Mouse (Mus musculus): ENCODE data around the gene Nsun4. TPM values are rescaled to one million over a fixed set of nuclear protein-coding genes. Genes with fewer than 3 reads are reported as not detected.

Gene Nsun4
- total and polyA plus RNA-seq, 3 experiments, result 19.9 to 32.8 (median 20.5) TPM

DNA sequence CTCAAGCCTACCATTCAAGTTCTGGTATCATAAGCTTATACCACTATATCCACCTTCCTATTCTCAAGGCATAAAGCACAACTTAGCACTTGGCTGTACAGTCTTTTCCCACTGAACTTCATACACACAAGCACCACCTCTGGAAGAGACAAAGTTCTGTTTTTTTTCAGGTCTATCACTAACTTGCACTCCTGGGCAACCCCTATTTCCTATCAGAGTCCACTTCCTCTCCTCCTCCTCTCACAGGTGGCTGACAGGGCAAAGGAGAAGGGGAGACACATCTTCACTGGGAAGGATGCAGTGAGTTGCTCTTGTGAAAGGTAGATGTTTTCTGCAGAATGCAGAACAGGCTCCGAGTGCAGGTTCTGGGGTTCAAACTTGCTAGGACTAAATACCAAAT lies 6.0 kb downstream of the Nsun4 start:
- TF ChIP-seq ETS1 (conservative IDR thresholded peaks at IDR 0.05; ENCODE audit: low read depth, low read length), result no peak
- no peak for TF ChIP-seq PAX5 (IDR thresholded peaks at IDR 0.05; ENCODE audit: low read length)
- TF ChIP-seq CHD2 (IDR thresholded peaks at IDR 0.05; ENCODE audit: low read length), result no peak
- TF ChIP-seq MAZ (IDR thresholded peaks at IDR 0.05; ENCODE audit: low read depth, low read length), result no peak
- no peak for TF ChIP-seq EP300 (IDR thresholded peaks at IDR 0.05; ENCODE audit: low read length)
- TF ChIP-seq USF2 (conservative IDR thresholded peaks at IDR 0.05; ENCODE audit: low read depth, low read length), result no peak
- no peak for TF ChIP-seq ELF1 (IDR thresholded peaks at IDR 0.05; ENCODE audit: low read depth, low read length)
- no peak for TF ChIP-seq IRF4 (IDR thresholded peaks at IDR 0.05; ENCODE audit: low read depth, low read length)
- TF ChIP-seq CHD1 (IDR thresholded peaks at IDR 0.05; ENCODE audit: low read depth, low read length), result no peak
- TF ChIP-seq ZMIZ1 (IDR thresholded peaks at IDR 0.05; ENCODE audit: low read depth, low read length), result no peak
- TF ChIP-seq E2F4 (IDR thresholded peaks at IDR 0.05; ENCODE audit: insufficient replicate concordance, low read depth, low read length), result no peak
- no peak for TF ChIP-seq POLR2A (IDR thresholded peaks at IDR 0.05; ENCODE audit: low read depth, low read length)
- no peak for TF ChIP-seq BHLHE40 (IDR thresholded peaks at IDR 0.05; ENCODE audit: low read depth, low read length)
- TF ChIP-seq GABPA (IDR thresholded peaks at IDR 0.05; ENCODE audit: insufficient replicate concordance, low read depth, low read length), result no peak
- no peak for TF ChIP-seq UBTF (IDR thresholded peaks at IDR 0.05; ENCODE audit: low read depth, low read length)
- no peak for TF ChIP-seq MXI1 (IDR thresholded peaks at IDR 0.05; ENCODE audit: low read depth, low read length)
- no peak for TF ChIP-seq ZKSCAN1 (IDR thresholded peaks at IDR 0.05; ENCODE audit: borderline replicate concordance, low read depth, low read length)
- no peak for TF ChIP-seq MEF2A (IDR thresholded peaks at IDR 0.05; ENCODE audit: borderline replicate concordance, low read depth, low read length)
- dilution Hi-C loops (cut with MboI; ENCODE audit: extremely low pct_ligation_motif_present, extremely low pct_unique_long_range_greater_than_20kb, low sequenced_read_pairs), result no loop called here

DNA sequence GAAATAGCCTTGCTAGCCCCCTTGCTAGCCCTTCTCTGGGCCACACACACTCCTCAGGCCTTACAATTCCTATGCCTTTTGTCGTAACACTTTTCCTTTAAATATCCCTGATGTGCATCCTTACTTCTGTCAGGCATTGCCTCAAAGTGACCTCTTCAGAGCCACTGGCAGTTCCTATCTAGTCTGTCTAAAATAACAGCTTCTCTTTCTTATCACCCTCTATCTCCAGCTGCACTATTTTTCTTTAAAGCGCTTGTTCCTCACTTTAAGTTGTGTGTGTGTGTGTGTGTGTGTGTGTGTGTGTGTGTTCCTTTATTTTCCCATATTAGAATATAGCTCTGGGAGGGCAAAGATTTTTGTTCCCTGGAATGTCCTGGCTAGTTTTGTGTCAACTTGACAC lies 7.1 kb downstream of the Nsun4 start:
- Histone ChIP-seq H3K9me3 (replicated peaks; ENCODE audit: low read length) (no peaks in the 10 kb centered on the region), H3K27ac (ENCODE audit: insufficient read depth, low read depth) (no peak overlapping the region), H3K4me2 (ENCODE audit: insufficient read depth, low read depth, poor library complexity, severe bottlenecking) (no peak overlapping the region), H3K79me2 (replicated peaks; ENCODE audit: control insufficient read depth, extremely low read depth, insufficient read depth, poor library complexity, severe bottlenecking) (no peaks in the 10 kb centered on the region), H3K4me3 (replicated peaks in 1 of 3; ENCODE audit: low read depth in 2 of 3, low read length in 2 of 3, poor library complexity in 1 of 3) (no peak overlapping the region), H3K27me3 (replicated peaks) (no peaks in the 10 kb centered on the region), H3K36me3 (replicated peaks in 1 of 2; ENCODE audit: control insufficient read depth in 1 of 2, insufficient read depth in 1 of 2, low read length in 1 of 2) (peaks cover 35 to 73% of the 10 kb centered on the region in 2 experiments), H3K4me1 (ENCODE audit: control insufficient read depth in 1 of 2, insufficient read depth in 2 of 2) (peaks cover 0 to 13% of the 10 kb centered on the region in 2 experiments; a peak in 2 of 4 replicates), H3K9ac (ENCODE audit: insufficient read depth, low read depth) (no peak overlapping the region)
- TF ChIP-seq NELFE (IDR thresholded peaks at IDR 0.05; ENCODE audit: low read depth, low read length), result no peak
- no peak for TF ChIP-seq JUN (IDR thresholded peaks at IDR 0.05; ENCODE audit: insufficient read depth, low read depth, low read length)
- no peak for TF ChIP-seq NRF1 (IDR thresholded peaks at IDR 0.05; ENCODE audit: low read depth, low read length)
- no peak for TF ChIP-seq SIN3A (IDR thresholded peaks at IDR 0.05; ENCODE audit: low read length)
- TF ChIP-seq EP300 (IDR thresholded peaks at IDR 0.05; ENCODE audit: low read length), result no peak
- TF ChIP-seq PAX5 (IDR thresholded peaks at IDR 0.05; ENCODE audit: low read length), result no peak
- TF ChIP-seq POLR2AphosphoS2 (IDR thresholded peaks at IDR 0.05; ENCODE audit: low read depth, low read length), result no peak
- no peak for TF ChIP-seq CTCF (conservative IDR thresholded peaks at IDR 0.05 in 1 of 2, IDR thresholded peaks at IDR 0.05 in 1 of 2; ENCODE audit: low read depth in 2 of 2, low read length in 2 of 2)
- TF ChIP-seq KAT2A (IDR thresholded peaks at IDR 0.05; ENCODE audit: insufficient replicate concordance, low read length), result no peak
- no peak for TF ChIP-seq E2F4 (IDR thresholded peaks at IDR 0.05; ENCODE audit: insufficient replicate concordance, low read depth, low read length)
- TF ChIP-seq MEF2A (IDR thresholded peaks at IDR 0.05; ENCODE audit: borderline replicate concordance, low read depth, low read length), result no peak
- no peak for TF ChIP-seq RCOR1 (conservative IDR thresholded peaks at IDR 0.05; ENCODE audit: low read depth, low read length)
- TF ChIP-seq CHD2 (IDR thresholded peaks at IDR 0.05; ENCODE audit: low read length), result no peak
- DNase-seq (ENCODE audit: extremely low read depth), result no peak
- dilution Hi-C loops (cut with MboI; ENCODE audit: extremely low pct_ligation_motif_present, extremely low pct_unique_long_range_greater_than_20kb, low sequenced_read_pairs), result no loop called here
- in situ Hi-C loops (cut with MboI; ENCODE audit: low pct_ligation_motif_present, low pct_unique_long_range_greater_than_20kb, low sequenced_read_pairs), result no loop called here

More for the DNA sequence above, 6.0 kb downstream of the Nsun4 start:
- Histone ChIP-seq H3K9ac (ENCODE audit: insufficient read depth, low read depth) (no peak overlapping the region), H3K79me2 (replicated peaks; ENCODE audit: control insufficient read depth, extremely low read depth, insufficient read depth, poor library complexity, severe bottlenecking) (no peaks in the 10 kb centered on the region), H3K9me3 (replicated peaks; ENCODE audit: low read length) (no peaks in the 10 kb centered on the region), H3K4me3 (replicated peaks in 1 of 3; ENCODE audit: low read depth in 2 of 3, low read length in 2 of 3, poor library complexity in 1 of 3) (no peak overlapping the region), H3K27ac (ENCODE audit: insufficient read depth, low read depth) (no peak overlapping the region), H3K4me2 (ENCODE audit: insufficient read depth, low read depth, poor library complexity, severe bottlenecking) (no peak overlapping the region), H3K4me1 (ENCODE audit: control insufficient read depth in 1 of 2, insufficient read depth in 2 of 2) (peaks cover 3 to 19% of the 10 kb centered on the region in 2 experiments; a peak in 2 of 4 replicates), H3K27me3 (replicated peaks) (no peaks in the 10 kb centered on the region), H3K36me3 (replicated peaks in 1 of 2; ENCODE audit: control insufficient read depth in 1 of 2, insufficient read depth in 1 of 2, low read length in 1 of 2) (peaks cover 31 to 69% of the 10 kb centered on the region in 2 experiments)
- no peak for DNase-seq (ENCODE audit: extremely low read depth)
- in situ Hi-C loops (cut with MboI; ENCODE audit: low pct_ligation_motif_present, low pct_unique_long_range_greater_than_20kb, low sequenced_read_pairs), result no loop called here
